ENCODE assay signal across 24 mouse cellular contexts in the genomic region with DNA sequence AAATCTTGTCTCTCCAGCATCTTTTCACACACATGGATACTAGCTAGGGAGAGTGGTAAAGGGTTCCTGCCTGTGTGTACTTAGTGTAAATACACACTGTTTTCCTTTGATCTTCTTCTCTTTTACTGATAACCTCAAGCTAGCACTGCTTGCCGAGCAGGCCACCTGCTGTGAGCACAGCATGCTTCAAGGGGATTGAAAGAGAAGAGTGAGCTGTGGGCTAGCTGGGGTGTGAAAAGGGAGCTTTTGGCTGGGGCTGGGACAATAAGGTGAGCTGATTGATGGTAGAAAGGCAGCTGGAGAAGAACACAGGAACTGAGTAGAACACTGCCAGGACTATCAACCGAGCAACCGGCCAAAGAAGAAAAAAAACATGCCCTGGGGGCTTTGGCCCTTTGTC.
DNase-seq lines count a peak whose midpoint lies in the region; ATAC-seq and TF ChIP-seq lines count a peak whose summit lies in the region.
"Had no signal": no experiment of that assay in that cellular context is flagged by ENCODE, and none has a peak within 500 bp of the region (broad histone marks: within the 10 kb centered on the region; RNA-seq: fewer than 3 reads in every experiment).

No protein-coding gene starts in this region.

- H3K4me3 ChIP-seq in midbrain, embryonic 14.5 days (replicated peaks; ENCODE audit: low read depth, low read length), result no peak overlapping the region
- no peak overlapping the region for H3K4me3 ChIP-seq in midbrain, postnatal 0 days (ENCODE audit: low read depth, low read length)
- no peak overlapping the region for H3K4me3 ChIP-seq in neural tube, embryonic 11.5 days (ENCODE audit: low read depth, low read length)
- H3K4me3 ChIP-seq: forebrain, embryonic 10.5 days; liver, embryonic 15.5 days; lung, embryonic 15.5 days; megakaryocyte, embryonic 14.5 days had no signal

- no peak for TF ChIP-seq CTCF in midbrain, postnatal 0 days (IDR thresholded peaks at IDR 0.05)
- no peak for TF ChIP-seq CTCF in brain, embryonic 14.5 days (IDR thresholded peaks at IDR 0.05; ENCODE audit: borderline replicate concordance, extremely low read depth, insufficient read depth, insufficient read length)

- 6% methylated on average over 3 of the region's 3 CpGs for WGBS in midbrain, embryonic 14.5 days
- WGBS in midbrain, postnatal 0 days, result 12% methylated on average over 3 of the region's 3 CpGs
- 3% methylated on average over 3 of the region's 3 CpGs for WGBS in neural tube, embryonic 11.5 days

- no peaks in the 10 kb centered on the region for H3K9me3 ChIP-seq in midbrain, embryonic 14.5 days (ENCODE audit: control insufficient read depth, low read length)
- H3K9me3 ChIP-seq in midbrain, postnatal 0 days (ENCODE audit: low read length), result no peaks in the 10 kb centered on the region
- no peaks in the 10 kb centered on the region for H3K9me3 ChIP-seq in neural tube, embryonic 11.5 days (ENCODE audit: control insufficient read depth, low read length)
- H3K9me3 ChIP-seq: forebrain, embryonic 10.5 days; liver, embryonic 15.5 days; lung, embryonic 15.5 days had no signal

- no peaks in the 10 kb centered on the region for H3K27me3 ChIP-seq in midbrain, embryonic 14.5 days (ENCODE audit: control insufficient read depth, insufficient read depth, low read length)
- H3K27me3 ChIP-seq in midbrain, postnatal 0 days (ENCODE audit: insufficient read depth, low read length), result no peaks in the 10 kb centered on the region
- no peaks in the 10 kb centered on the region for H3K27me3 ChIP-seq in neural tube, embryonic 11.5 days (ENCODE audit: control insufficient read depth, insufficient read depth, low read length)
- H3K27me3 ChIP-seq: liver, embryonic 15.5 days; lung, embryonic 15.5 days; megakaryocyte, embryonic 14.5 days had no signal

- DNase-seq in midbrain, embryonic 14.5 days, result peak; percentile 41
- DNase-seq in midbrain, postnatal 0 days (ENCODE audit: low spot score), result no peak
- peak; percentile 46 for DNase-seq in R1 (ENCODE audit: low read depth, low spot score)
- DNase-seq in brain, embryonic 14.5 days (ENCODE audit: low read depth), result peak; percentile 53
- DNase-seq in neural tube, embryonic 11.5 days (ENCODE audit: low spot score), result peak; percentile 44
- DNase-seq in gastrocnemius, postnatal 36 days, result no peak
- no peak for DNase-seq in frontal cortex, postnatal 25 days (ENCODE audit: low spot score in 2 of 2)
- DNase-seq: adrenal gland, adult 2 months; cerebellum, adult 8-10 months; cerebellum, postnatal 36 days; forebrain, postnatal 0 days; heart, postnatal 4 days; kidney, adult 18-20 months; left cerebral cortex, postnatal 4 days; liver; lung, postnatal 36 days; right cerebral cortex, postnatal 25 days; spleen, adult 18-20 months; thymus, postnatal 36 days had no signal

- TF ChIP-seq POLR2A in brain, embryonic 14.5 days (IDR thresholded peaks at IDR 0.05; ENCODE audit: borderline replicate concordance, extremely low read depth, insufficient read depth, insufficient read length, poor library complexity, severe bottlenecking), result no peak

- ATAC-seq in midbrain, embryonic 14.5 days (ENCODE audit: low FRiP score, low TSS enrichment), result no peak
- no peak for ATAC-seq in midbrain, postnatal 0 days (ENCODE audit: low FRiP score)
- ATAC-seq in neural tube, embryonic 11.5 days (ENCODE audit: insufficient read depth, low FRiP score, low TSS enrichment), result no peak; the same call in 1 of the 2 replicates
- ATAC-seq: forebrain, postnatal 0 days had no signal

- peaks cover 5% of the 10 kb centered on the region; the same call in 1 of the 2 replicates for H3K4me1 ChIP-seq in midbrain, embryonic 14.5 days (ENCODE audit: control insufficient read depth, insufficient read depth, low read length)
- H3K4me1 ChIP-seq in midbrain, postnatal 0 days (ENCODE audit: insufficient read depth, low read length), result peaks cover 10% of the 10 kb centered on the region; the same call in 1 of the 2 replicates
- peaks cover 22% of the 10 kb centered on the region for H3K4me1 ChIP-seq in neural tube, embryonic 11.5 days (ENCODE audit: control insufficient read depth, insufficient read depth, low read length)
- H3K4me1 ChIP-seq: liver, embryonic 15.5 days; megakaryocyte, embryonic 14.5 days had no signal

- intact Hi-C loops in gastrocnemius, postnatal 36 days (cut with DNase I), result no loop called here

- H3K9ac ChIP-seq in midbrain, embryonic 14.5 days (replicated peaks; ENCODE audit: low read length), result no peak overlapping the region
- no peak overlapping the region for H3K9ac ChIP-seq in midbrain, postnatal 0 days (replicated peaks; ENCODE audit: low read length, poor library complexity, severe bottlenecking)
- no peak overlapping the region for H3K9ac ChIP-seq in neural tube, embryonic 11.5 days (ENCODE audit: low read length)
- H3K9ac ChIP-seq: forebrain, postnatal 0 days; liver, embryonic 15.5 days; lung, embryonic 15.5 days had no signal

- no peak overlapping the region for H3K4me2 ChIP-seq in midbrain, embryonic 14.5 days (ENCODE audit: low read length)
- H3K4me2 ChIP-seq in midbrain, postnatal 0 days (ENCODE audit: low read depth, low read length, poor library complexity, severe bottlenecking), result no peak overlapping the region
- no peak overlapping the region for H3K4me2 ChIP-seq in neural tube, embryonic 11.5 days (ENCODE audit: low read depth)
- H3K4me2 ChIP-seq: liver, embryonic 15.5 days; lung, embryonic 15.5 days had no signal

- H3K36me3 ChIP-seq in midbrain, embryonic 14.5 days (ENCODE audit: control insufficient read depth, insufficient read depth, low read length), result no peaks in the 10 kb centered on the region
- H3K36me3 ChIP-seq in midbrain, postnatal 0 days (ENCODE audit: insufficient read depth, low read length), result no peaks in the 10 kb centered on the region
- no peaks in the 10 kb centered on the region for H3K36me3 ChIP-seq in neural tube, embryonic 11.5 days (ENCODE audit: control insufficient read depth, insufficient read depth, low read length)
- H3K36me3 ChIP-seq: forebrain, embryonic 10.5 days; liver, embryonic 15.5 days; lung, embryonic 15.5 days had no signal

- no peak overlapping the region for H3K27ac ChIP-seq in midbrain, embryonic 14.5 days (replicated peaks; ENCODE audit: low read depth, low read length)
- H3K27ac ChIP-seq in midbrain, postnatal 0 days (ENCODE audit: low read depth, low read length), result no peak overlapping the region
- H3K27ac ChIP-seq in neural tube, embryonic 11.5 days (ENCODE audit: low read depth, low read length), result no peak overlapping the region
- H3K27ac ChIP-seq: forebrain, embryonic 10.5 days; kidney, postnatal 0 days; liver, embryonic 15.5 days; lung, embryonic 15.5 days had no signal

Comparison
In these comparisons a context has a peak if more than half of its experiments do, and no peak if none do; other contexts are left out.
1. DNase-seq: peak in midbrain, embryonic 14.5 days (single experiment), R1 (single experiment), brain, embryonic 14.5 days (single experiment) and neural tube, embryonic 11.5 days (single experiment); none in midbrain, postnatal 0 days (single experiment), gastrocnemius, postnatal 36 days (0 of 2) and frontal cortex, postnatal 25 days (0 of 2).